Mouse (Mus musculus) brown adipose tissue, adult 24 weeks (tissue): ENCODE data around the gene Wdr59. TPM values are rescaled to one million over a fixed set of nuclear protein-coding genes. Genes with fewer than 3 reads are reported as not detected.

Experiments used
- H3K27ac ChIP-seq: fragments of 200-500 bp; replicated peaks from 2 replicates; pipeline ENCODE4 v1.5.1; 2012; ENCODE audit warnings: low read depth, mild to moderate bottlenecking, low read length
- H3K4me1 ChIP-seq: fragments of 200-500 bp; 2 replicates; pipeline ENCODE4 v1.6.1; 2012; ENCODE audit warnings: low read length, mixed read lengths; ENCODE audit not compliant: control insufficient read depth, insufficient read depth, insufficient read length
- H3K4me3 ChIP-seq: fragments of 200-500 bp; 2 replicates; pipeline ENCODE4 v1.5.1; 2012; ENCODE audit warnings: low read depth, mild to moderate bottlenecking, low read length, moderate library complexity; ENCODE audit not compliant: insufficient read depth
- polyA plus RNA-seq: library from polyadenylated mRNA; stranded (reverse); fragments of >200 nt; gene quantifications from 2 replicates; pipeline ENCODE4 v1.2.4, GENCODE M21; 2012; ENCODE audit not compliant: missing spikeins, insufficient read depth, insufficient read length

Gene Wdr59
- polyA plus RNA-seq, 1 experiment: 4.6 TPM

- no peak overlapping the region for H3K4me3 ChIP-seq
- H3K4me1 ChIP-seq: no peaks in the 10 kb centered on the region
These were observed 97.7 kb downstream of the Wdr59 start for GRCm38 (mm10) chr8:111424181-111424580.

GRCm38 (mm10) chr8:111422614-111423013, 99.3 kb downstream of the Wdr59 start:
- Histone ChIP-seq H3K27ac (no peak overlapping the region), H3K4me1 (no peaks in the 10 kb centered on the region), H3K4me3 (no peak overlapping the region)

More at GRCm38 (mm10) chr8:111424181-111424580, 97.7 kb downstream of the Wdr59 start:
- H3K27ac ChIP-seq: no peak overlapping the region

- no peak overlapping the region for H3K4me3 ChIP-seq
- H3K4me1 ChIP-seq: no peaks in the 10 kb centered on the region
These were observed 102.7 kb downstream of the Wdr59 start for GRCm38 (mm10) chr8:111419171-111419570.

GRCm38 (mm10) chr8:111418601-111419000, 103.3 kb downstream of the Wdr59 start:
- H3K27ac ChIP-seq: no peak overlapping the region
- no peaks in the 10 kb centered on the region for H3K4me1 ChIP-seq
- no peak overlapping the region for H3K4me3 ChIP-seq

More at GRCm38 (mm10) chr8:111419171-111419570, 102.7 kb downstream of the Wdr59 start:
- no peak overlapping the region for H3K27ac ChIP-seq

- Histone ChIP-seq H3K4me1 (no peaks in the 10 kb centered on the region), H3K27ac (no peak overlapping the region), H3K4me3 (no peak overlapping the region)
These were observed 104.7 kb downstream of the Wdr59 start for GRCm38 (mm10) chr8:111417222-111417621.

GRCm38 (mm10) chr8:111403391-111403790, 118.5 kb downstream of the Wdr59 start:
- H3K4me3 ChIP-seq: no peak overlapping the region
- H3K27ac ChIP-seq: no peak overlapping the region
- no peaks in the 10 kb centered on the region for H3K4me1 ChIP-seq

Other genes starting within 250 kb of the Wdr59 start
- gene Rfwd3, start 221.9 kb downstream of the Wdr59 start, polyA plus RNA-seq: 7.0 and 9.1 TPM in 2 replicates
- 2.7 and 2.8 TPM in 2 replicates for gene Mlkl, start 183.9 kb downstream of the Wdr59 start, polyA plus RNA-seq
- gene Fa2h, start 128.3 kb downstream of the Wdr59 start, polyA plus RNA-seq: 1.0 TPM in 1 of 2 replicates, not detected in the other
- 17.6 and 24.9 TPM in 2 replicates for gene Znrf1, start 14.0 kb upstream of the Wdr59 start, polyA plus RNA-seq
- gene Ldhd, start 108.3 kb upstream of the Wdr59 start, polyA plus RNA-seq: 84.9 and 93.8 TPM in 2 replicates
- 5.3 and 6.8 TPM in 2 replicates for gene Zfp1, start 121.3 kb upstream of the Wdr59 start, polyA plus RNA-seq
- gene Ctrb1, start 168.9 kb upstream of the Wdr59 start, polyA plus RNA-seq: not detected in 2 replicates
- gene Bcar1, start 221.7 kb upstream of the Wdr59 start, polyA plus RNA-seq: 6.5 and 8.7 TPM in 2 replicates